Mouse (Mus musculus): ENCODE data around the gene Gphn. TPM values are rescaled to one million over a fixed set of nuclear protein-coding genes. Genes with fewer than 3 reads are reported as not detected.

Gphn gene
- 64.6 TPM for polyA plus RNA-seq (2015; fragmentation: Illumina TruSeq; extraction: RNeasy Lipid Tissue Mini Kit (QIAGEN cat#74804); ENCODE audit: low read depth, low replicate concordance)

DNA sequence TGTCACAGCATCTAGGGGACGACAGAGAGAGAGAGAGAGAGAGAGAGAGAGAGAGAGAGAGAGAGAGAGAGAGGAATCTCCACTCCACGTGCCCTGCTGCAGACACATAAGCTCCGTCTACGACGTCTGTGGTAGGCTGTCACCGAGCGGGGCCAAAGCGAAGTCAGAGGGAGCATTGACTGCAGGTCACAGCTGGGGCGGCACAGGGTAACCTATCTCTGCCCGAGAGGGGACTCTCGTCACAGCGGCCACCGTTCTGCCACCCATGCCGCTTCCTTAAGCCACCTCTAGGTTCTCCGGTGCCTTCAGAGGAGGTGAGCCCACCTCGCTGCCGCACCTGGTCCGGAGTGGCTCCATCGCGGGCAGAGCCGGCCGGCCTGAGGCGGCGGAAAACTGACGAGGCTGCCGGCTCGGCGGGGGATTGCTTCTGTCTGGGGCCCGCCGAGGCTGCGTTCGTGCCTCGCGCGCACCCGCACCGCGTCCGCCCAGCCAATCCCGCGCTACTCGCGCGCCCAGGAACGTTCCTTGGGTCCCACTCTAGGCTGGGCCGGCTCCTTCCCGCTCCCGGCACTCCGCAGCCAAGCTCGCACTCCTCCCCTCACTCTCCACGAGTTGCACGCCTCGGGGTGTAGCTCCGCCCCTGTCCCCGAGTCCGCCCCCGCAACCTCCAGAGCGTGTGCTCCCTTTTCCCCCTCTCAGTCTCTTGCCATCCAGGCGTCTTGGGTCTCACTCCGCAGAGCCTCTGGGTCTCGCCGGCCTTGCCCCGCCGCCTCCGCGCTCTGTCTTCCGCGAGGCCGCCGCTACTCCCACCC lies at the start of gene Gphn:
Gphn (plus strand) TSS at position 673 of the 812 bp plus-strand sequence.

GRCm38 (mm10) chr12:78193942-78194341 lies 32.2 kb upstream of the Gphn start, which contains the start of gene Gm6657:
Gm6657 (plus strand) TSS chr12:78194242.

DNA sequence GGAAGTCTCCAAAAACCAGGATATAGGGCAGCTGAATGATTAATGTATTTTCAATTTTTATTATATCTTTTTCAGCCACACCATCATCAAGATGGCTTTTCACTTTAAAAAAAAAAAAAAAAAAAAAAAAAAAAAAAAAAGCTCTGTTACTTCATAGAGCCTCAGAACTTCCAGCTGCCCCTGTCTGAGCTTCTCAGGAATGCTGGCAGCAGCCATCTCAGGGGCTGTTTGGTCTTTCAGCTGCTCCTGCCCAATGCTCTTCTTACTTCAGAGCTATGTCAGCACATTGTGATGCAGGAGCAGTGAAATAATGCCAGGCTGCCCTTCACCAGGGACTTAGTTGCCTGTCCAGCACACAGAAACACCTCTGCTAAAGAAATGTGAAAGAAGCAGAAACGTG lies 465.1 kb downstream of the Gphn start, which contains the start of gene Fam71d:
Fam71d (plus strand) TSS at position 211 of the 400 bp plus-strand sequence.

Other genes with a start within 250 kb of the Gphn start
- gene Gm6657, start 32.1 kb upstream of the Gphn start, polyA plus RNA-seq (2015; fragmentation: Illumina TruSeq; extraction: RNeasy Lipid Tissue Mini Kit (QIAGEN cat#74804); ENCODE audit: low read depth, low replicate concordance), result not detected